Mouse (Mus musculus): ENCODE data around the gene Clnk. TPM values are rescaled to one million over a fixed set of nuclear protein-coding genes. Genes with fewer than 3 reads are reported as not detected.

The Clnk gene
- total RNA-seq, 2 experiments from 2014 or later: not detected

- DNase-seq (ENCODE audit: low spot score in 2 of 2): no peak
- Histone ChIP-seq H3K4me3 (no peak overlapping the region), H3K27ac (no peak overlapping the region)
- no peak for TF ChIP-seq CTCF (conservative IDR thresholded peaks at IDR 0.05)
Observed at GRCm38 (mm10) chr5:38689186-38689585, 187.4 kb downstream of the Clnk start.

- TF ChIP-seq CTCF (conservative IDR thresholded peaks at IDR 0.05): no peak
- no peak overlapping the region for H3K27ac ChIP-seq
- DNase-seq (ENCODE audit: low spot score in 2 of 2): no peak
- no peak overlapping the region for H3K4me3 ChIP-seq
Observed at GRCm38 (mm10) chr5:38687694-38688093, 188.9 kb downstream of the Clnk start.

- H3K27ac ChIP-seq: peak within 1 kb of the TSS; percentile 88
- peak within 1 kb of the TSS; percentile 88 for H3K4me3 ChIP-seq
- peak; percentile 70 to 75 for DNase-seq (ENCODE audit: low spot score in 2 of 2)
- no peak for TF ChIP-seq CTCF (conservative IDR thresholded peaks at IDR 0.05)
Observed at GRCm38 (mm10) chr5:38684164-38684911, 192.3 kb downstream of the Clnk start, which contains the start of gene Zfp518b. Gene Zfp518b (minus strand): TSS chr5:38684826.

GRCm38 (mm10) chr5:38658836-38659235 lies 217.8 kb downstream of the Clnk start:
- no peak for DNase-seq (ENCODE audit: low spot score in 2 of 2)
- no peak for TF ChIP-seq CTCF (conservative IDR thresholded peaks at IDR 0.05)
- H3K4me3 ChIP-seq: no peak overlapping the region
- H3K27ac ChIP-seq: no peak overlapping the region

Other genes with a start within 250 kb of the Clnk start
- gene Zfp518b, start 192.0 kb downstream of the Clnk start, total RNA-seq (2021): 10 to 100 TPM; 13.1 to 13.9 TPM